Mouse (Mus musculus): ENCODE measurements around the gene Sec14l1. TPM values are rescaled to one million over a fixed set of nuclear protein-coding genes. Genes with fewer than 3 reads are reported as not detected.
A peak's percentile ranks its signal among the peaks of the same experiment; 100 is the strongest.

Gene Sec14l1
- polyA plus RNA-seq, 1 experiment = 30.1 TPM

DNA sequence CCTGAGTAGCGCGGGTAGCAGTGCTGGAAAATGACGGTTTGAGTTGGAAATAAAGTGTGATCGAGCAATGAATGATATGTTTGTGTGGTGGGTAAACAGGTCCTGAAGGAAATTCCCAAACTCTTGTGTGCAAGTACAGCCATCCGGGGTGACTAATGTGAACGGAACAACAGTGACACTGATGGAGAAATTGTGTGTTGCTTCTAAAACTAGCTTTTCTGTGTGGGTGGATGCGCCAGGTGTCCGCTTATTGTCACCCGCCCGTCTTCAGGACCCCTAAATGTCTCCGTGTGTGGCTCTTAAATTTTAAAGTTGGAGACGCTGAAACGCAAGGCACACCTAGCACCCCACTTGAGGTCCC is 757 bp upstream of the Sec14l1 start:
- no peak for DNase-seq (ENCODE audit: low read depth in 1 of 2, low spot score in 2 of 2)
- TF ChIP-seq CTCF (IDR thresholded peaks at IDR 0.05; ENCODE audit: extremely low read depth, insufficient read depth, insufficient read length, insufficient replicate concordance) = no peak
- no peaks in the 10 kb centered on the region for H3K27me3 ChIP-seq (ENCODE audit: control insufficient read depth, insufficient read depth, low read length)
- H3K4me1 ChIP-seq (ENCODE audit: control insufficient read depth, insufficient read depth, insufficient read length) = peaks cover 17% of the 10 kb centered on the region; the same call in 1 of the 2 replicates
- peak overlapping the region; percentile 97 for H3K4me3 ChIP-seq (ENCODE audit: extremely low read depth, insufficient read depth, insufficient read length)
- H3K36me3 ChIP-seq (ENCODE audit: control insufficient read depth, insufficient read depth, low read length) = peaks cover 3% of the 10 kb centered on the region; the same call in 1 of the 2 replicates
- H3K27ac ChIP-seq (ENCODE audit: insufficient read depth, low read length) = peak overlapping the region; percentile 99
- WGBS = 45% methylated on average over 13 of the region's 13 CpGs

DNA sequence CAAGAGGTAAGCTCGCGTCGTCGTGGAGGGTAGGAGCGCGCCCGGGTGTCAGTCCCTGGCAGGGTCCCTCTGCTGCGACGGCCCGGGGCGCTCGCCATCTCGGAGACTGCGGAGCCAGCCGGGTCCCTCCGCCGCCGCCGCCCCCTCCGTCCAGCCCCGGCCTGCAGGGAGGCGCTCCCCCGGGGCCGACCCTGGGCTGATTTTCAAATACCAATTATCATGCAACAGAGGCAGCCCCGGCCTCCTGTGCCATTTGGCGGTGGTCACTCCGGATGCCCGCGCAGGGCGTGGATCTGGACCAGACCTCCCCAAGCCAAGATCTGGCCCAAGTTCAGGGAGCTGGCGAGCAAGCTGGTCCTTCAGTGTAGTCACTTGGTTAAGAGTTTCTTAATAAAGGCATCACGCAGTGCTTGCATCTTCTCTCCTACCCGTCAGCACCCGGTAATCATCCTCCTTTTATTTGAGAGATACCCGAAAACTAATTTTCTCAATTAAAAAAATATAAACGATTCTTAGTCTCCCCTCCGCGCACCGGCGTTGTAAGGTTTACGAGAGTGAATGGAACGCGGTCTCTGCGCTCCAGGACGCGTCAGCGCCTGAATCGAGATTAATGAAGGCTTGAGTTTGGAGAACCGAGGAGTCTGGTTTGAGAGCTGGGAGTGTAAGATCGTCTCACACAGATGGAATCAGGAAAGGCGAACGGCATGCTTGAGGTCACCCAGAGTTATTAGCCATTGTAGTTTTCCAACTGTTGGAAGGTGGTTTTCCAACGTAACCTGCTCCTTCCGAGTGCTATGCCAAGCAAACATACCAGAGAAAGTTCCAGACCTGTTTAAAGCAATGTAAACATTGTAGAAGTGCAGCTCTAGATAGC is 615 bp downstream of the Sec14l1 start:
- 4% methylated on average over 52 of the region's 54 CpGs for whole genome bisulfite sequencing
- H3K4me3 ChIP-seq (ENCODE audit: extremely low read depth, insufficient read depth, insufficient read length) = peak overlapping the region; percentile 86
- peaks cover 3% of the 10 kb centered on the region; the same call in 1 of the 2 replicates for H3K36me3 ChIP-seq (ENCODE audit: control insufficient read depth, insufficient read depth, low read length)
- peaks cover 10% of the 10 kb centered on the region; the same call in 1 of the 2 replicates for H3K4me1 ChIP-seq (ENCODE audit: control insufficient read depth, insufficient read depth, insufficient read length)
- no peak for DNase-seq (ENCODE audit: low read depth in 1 of 2, low spot score in 2 of 2)
- H3K27me3 ChIP-seq (ENCODE audit: control insufficient read depth, insufficient read depth, low read length) = no peaks in the 10 kb centered on the region
- no peak for TF ChIP-seq POLR2A (IDR thresholded peaks at IDR 0.05; ENCODE audit: low read depth, low read length)
- no peak for TF ChIP-seq CTCF (IDR thresholded peaks at IDR 0.05; ENCODE audit: extremely low read depth, insufficient read depth, insufficient read length, insufficient replicate concordance)
- H3K27ac ChIP-seq (ENCODE audit: insufficient read depth, low read length) = peak overlapping the region; percentile 52; the same call in 1 of the 2 replicates

DNA sequence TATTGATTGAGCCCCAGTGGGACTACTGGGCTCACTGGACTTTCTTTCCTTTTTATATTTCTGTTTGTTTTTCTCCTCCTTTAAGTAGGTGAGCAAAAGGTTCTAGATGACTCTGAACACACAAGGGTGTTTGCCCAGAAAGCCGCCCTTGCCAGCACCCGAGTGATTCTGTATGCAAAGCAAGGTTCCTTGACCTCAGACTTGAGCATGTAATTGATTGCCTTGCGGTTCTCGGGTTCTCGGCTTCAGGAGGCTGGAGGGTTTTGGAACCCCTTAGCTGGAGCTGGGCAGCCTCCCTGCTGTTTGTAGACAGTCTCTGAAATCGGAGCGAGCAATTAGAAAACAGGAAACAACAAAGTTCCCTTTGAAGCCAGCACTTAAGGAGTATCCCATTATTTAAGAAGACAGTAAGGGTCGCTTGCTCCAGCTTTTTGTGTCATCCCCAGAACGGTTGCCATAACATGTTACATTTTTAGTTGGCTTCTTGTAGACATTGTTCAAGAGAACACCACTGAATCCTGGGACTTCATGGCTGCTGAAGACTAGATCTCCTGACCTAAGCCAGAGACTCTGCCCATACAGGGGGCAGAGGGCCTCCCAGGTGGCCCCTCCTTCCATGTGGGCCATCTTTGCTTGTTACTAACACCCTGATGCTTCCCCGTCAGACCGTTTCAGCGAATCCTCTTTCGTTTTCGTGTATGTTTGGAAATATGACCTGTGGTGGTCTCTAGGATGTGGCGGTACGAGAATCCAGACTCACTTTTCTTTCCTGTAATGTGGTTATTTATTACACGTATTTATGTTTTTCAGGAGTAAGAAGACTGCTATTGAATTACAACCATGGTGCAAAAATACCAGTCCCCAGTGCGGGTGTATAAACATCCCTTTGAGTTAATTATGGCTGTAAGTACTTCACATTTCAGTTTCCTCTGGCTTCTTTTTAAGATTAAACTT is 1.7 kb downstream of the Sec14l1 start:
- TF ChIP-seq CTCF (IDR thresholded peaks at IDR 0.05; ENCODE audit: extremely low read depth, insufficient read depth, insufficient read length, insufficient replicate concordance) (no peak), POLR2A (IDR thresholded peaks at IDR 0.05; ENCODE audit: low read depth, low read length) (no peak)
- no peak overlapping the region for H3K27ac ChIP-seq (ENCODE audit: insufficient read depth, low read length)
- peaks cover 10% of the 10 kb centered on the region; the same call in 1 of the 2 replicates for H3K4me1 ChIP-seq (ENCODE audit: control insufficient read depth, insufficient read depth, insufficient read length)
- H3K36me3 ChIP-seq (ENCODE audit: control insufficient read depth, insufficient read depth, low read length) = peaks cover 3% of the 10 kb centered on the region; the same call in 1 of the 2 replicates
- H3K27me3 ChIP-seq (ENCODE audit: control insufficient read depth, insufficient read depth, low read length) = no peaks in the 10 kb centered on the region
- no peak for DNase-seq (ENCODE audit: low read depth in 1 of 2, low spot score in 2 of 2)
- H3K4me3 ChIP-seq (ENCODE audit: extremely low read depth, insufficient read depth, insufficient read length) = no peak overlapping the region; the same call in none of the 2 replicates
- WGBS = 82% methylated on average over 18 of the region's 18 CpGs

DNA sequence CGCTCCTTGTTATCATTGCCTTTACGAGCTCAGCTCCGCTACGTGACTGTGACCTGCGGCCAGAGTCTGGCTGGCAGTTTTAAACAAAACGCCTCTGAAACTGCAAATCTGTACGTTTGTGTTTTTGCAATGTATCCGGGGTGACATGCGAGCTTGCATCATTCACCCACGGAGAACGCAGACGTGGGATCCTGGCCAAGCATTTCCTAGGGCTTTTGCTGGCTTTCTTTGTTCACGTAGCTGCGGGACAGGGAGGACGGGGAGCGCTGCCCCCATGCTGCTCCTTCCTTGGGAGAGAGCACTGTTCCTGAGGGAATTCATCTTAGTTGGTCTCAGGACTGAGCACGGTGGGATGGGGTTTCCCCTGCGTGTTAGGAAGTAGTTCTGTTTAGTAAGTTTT is 2.4 kb downstream of the Sec14l1 start:
- 86% methylated on average over 18 of the region's 18 CpGs for WGBS
- no peaks in the 10 kb centered on the region for H3K27me3 ChIP-seq (ENCODE audit: control insufficient read depth, insufficient read depth, low read length)
- H3K27ac ChIP-seq (ENCODE audit: insufficient read depth, low read length) = no peak overlapping the region
- H3K4me1 ChIP-seq (ENCODE audit: control insufficient read depth, insufficient read depth, insufficient read length) = peaks cover 10% of the 10 kb centered on the region; the same call in 1 of the 2 replicates
- no peak overlapping the region for H3K4me3 ChIP-seq (ENCODE audit: extremely low read depth, insufficient read depth, insufficient read length)
- H3K36me3 ChIP-seq (ENCODE audit: control insufficient read depth, insufficient read depth, low read length) = peaks cover 3% of the 10 kb centered on the region; the same call in 1 of the 2 replicates
- no peak for DNase-seq (ENCODE audit: low read depth in 1 of 2, low spot score in 2 of 2)
- TF ChIP-seq POLR2A (IDR thresholded peaks at IDR 0.05; ENCODE audit: low read depth, low read length) = no peak
- no peak for TF ChIP-seq CTCF (IDR thresholded peaks at IDR 0.05; ENCODE audit: extremely low read depth, insufficient read depth, insufficient read length, insufficient replicate concordance)

DNA sequence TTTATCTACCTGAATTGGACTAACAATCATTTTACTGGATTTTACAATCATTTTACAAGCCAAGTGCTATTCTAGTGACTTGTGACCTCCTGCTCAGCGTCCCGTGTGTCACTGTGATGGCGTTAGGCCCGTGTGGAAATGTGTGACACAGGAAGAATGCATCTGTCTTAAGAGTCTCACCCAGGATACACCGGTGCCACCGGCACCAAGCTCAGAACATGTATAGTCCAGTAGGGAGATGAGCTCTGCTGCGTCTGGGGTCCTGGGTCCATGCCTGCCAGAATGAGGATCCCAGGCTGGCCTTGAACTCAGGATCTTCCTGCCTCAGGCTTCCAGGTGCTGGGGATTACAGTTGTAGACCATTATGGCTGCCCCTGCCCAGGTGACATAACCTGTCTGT is 2.8 kb downstream of the Sec14l1 start:
- H3K4me1 ChIP-seq (ENCODE audit: control insufficient read depth, insufficient read depth, insufficient read length) = peaks cover 10% of the 10 kb centered on the region; the same call in 1 of the 2 replicates

DNA sequence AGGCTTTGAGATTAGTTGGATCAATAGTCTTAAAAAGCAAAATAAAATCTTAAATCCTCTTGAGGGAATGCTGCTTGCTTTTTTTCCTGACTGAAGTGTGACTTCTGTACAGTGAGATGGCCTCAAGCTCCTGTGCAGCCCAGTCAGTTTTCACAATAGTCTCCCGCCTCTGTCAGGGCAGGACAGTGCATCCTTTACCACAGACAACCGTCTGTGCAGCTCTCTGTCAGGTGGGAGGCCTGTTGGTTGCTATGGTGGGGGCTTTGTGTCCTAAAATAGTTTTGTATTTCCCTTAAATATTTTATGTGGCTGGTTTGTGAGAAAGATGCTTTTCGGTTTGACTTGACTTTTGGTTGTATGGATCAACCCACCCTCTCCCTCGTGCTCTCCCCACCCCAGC is 3.3 kb downstream of the Sec14l1 start:
- Histone ChIP-seq H3K4me1 (ENCODE audit: control insufficient read depth, insufficient read depth, insufficient read length) (peaks cover 10% of the 10 kb centered on the region; the same call in 1 of the 2 replicates), H3K36me3 (ENCODE audit: control insufficient read depth, insufficient read depth, low read length) (peaks cover 3% of the 10 kb centered on the region; the same call in 1 of the 2 replicates), H3K27ac (ENCODE audit: insufficient read depth, low read length) (no peak overlapping the region), H3K4me3 (ENCODE audit: extremely low read depth, insufficient read depth, insufficient read length) (no peak overlapping the region), H3K27me3 (ENCODE audit: control insufficient read depth, insufficient read depth, low read length) (no peaks in the 10 kb centered on the region)
- WGBS = 72% methylated on average over 4 of the region's 4 CpGs
- TF ChIP-seq POLR2A (IDR thresholded peaks at IDR 0.05; ENCODE audit: low read depth, low read length) (no peak), CTCF (IDR thresholded peaks at IDR 0.05; ENCODE audit: extremely low read depth, insufficient read depth, insufficient read length, insufficient replicate concordance) (no peak)
- no peak for DNase-seq (ENCODE audit: low read depth in 1 of 2, low spot score in 2 of 2)

More for the DNA sequence above, 2.8 kb downstream of the Sec14l1 start:
- 94% methylated on average over 7 of the region's 7 CpGs for WGBS
- no peak overlapping the region for H3K27ac ChIP-seq (ENCODE audit: insufficient read depth, low read length)
- DNase-seq (ENCODE audit: low read depth in 1 of 2, low spot score in 2 of 2) = no peak
- H3K4me3 ChIP-seq (ENCODE audit: extremely low read depth, insufficient read depth, insufficient read length) = no peak overlapping the region
- peaks cover 3% of the 10 kb centered on the region; the same call in 1 of the 2 replicates for H3K36me3 ChIP-seq (ENCODE audit: control insufficient read depth, insufficient read depth, low read length)
- no peak for TF ChIP-seq POLR2A (IDR thresholded peaks at IDR 0.05; ENCODE audit: low read depth, low read length)
- no peak for TF ChIP-seq CTCF (IDR thresholded peaks at IDR 0.05; ENCODE audit: extremely low read depth, insufficient read depth, insufficient read length, insufficient replicate concordance)
- no peaks in the 10 kb centered on the region for H3K27me3 ChIP-seq (ENCODE audit: control insufficient read depth, insufficient read depth, low read length)

All from spleen, adult 2 months (tissue).